Mouse (Mus musculus) lung, embryonic 15.5 days (tissue): ENCODE data around the gene Ccdc81. TPM values are rescaled to one million over a fixed set of nuclear protein-coding genes. Genes with fewer than 3 reads are reported as not detected.

ENCODE experiments used
- ATAC-seq: fragments of 200-750 bp; cut with Nextera tagmentation; 2 replicates; pipeline ENCODE4 v1.8.0; 2017; ENCODE audit warnings: moderate number of reproducible peaks, borderline replicate concordance; ENCODE audit not compliant: low FRiP score, low TSS enrichment; ENCODE audit errors: extremely low read depth
- H3K27ac ChIP-seq: fragments of 300-500 bp; sonication (generic); 2 replicates; pipeline ENCODE4 v1.5.1; 2015; ENCODE audit warnings: moderate library complexity, mild to moderate bottlenecking, inconsistent platforms
- H3K27me3 ChIP-seq: fragments of 300-500 bp; sonication (generic); 2 replicates; pipeline ENCODE4 v1.6.1; 2015; ENCODE audit warnings: inconsistent platforms
- H3K36me3 ChIP-seq: fragments of 300-500 bp; sonication (generic); 2 replicates; pipeline ENCODE4 v1.6.1; 2015; ENCODE audit warnings: inconsistent platforms
- H3K4me1 ChIP-seq: fragments of 300-500 bp; sonication (generic); 2 replicates; pipeline ENCODE4 v1.6.1; 2015; ENCODE audit warnings: inconsistent platforms
- H3K4me2 ChIP-seq: fragments of 300-500 bp; sonication (generic); 2 replicates; pipeline ENCODE4 v1.6.1; 2015; ENCODE audit warnings: inconsistent platforms, mild to moderate bottlenecking, moderate library complexity
- H3K4me3 ChIP-seq: fragments of 300-500 bp; sonication (generic); 2 replicates; pipeline ENCODE4 v1.5.1; 2015; ENCODE audit warnings: mild to moderate bottlenecking, inconsistent platforms
- H3K9ac ChIP-seq: fragments of 300-500 bp; sonication (generic); 2 replicates; pipeline ENCODE4 v1.6.1; 2015; ENCODE audit warnings: inconsistent platforms
- H3K9me3 ChIP-seq: fragments of 300-500 bp; sonication (generic); 2 replicates; pipeline ENCODE4 v1.6.1; 2016; ENCODE audit warnings: inconsistent platforms
- WGBS: fragments of 180-500 bp; shearing (Covaris S2); methylation state at CpG from one replicate; pipeline ENCODE4 v1.1.7; 2015; 5-methylcytosine and 5-hydroxymethylcytosine counted together
- polyA plus RNA-seq: library from polyadenylated mRNA; unstranded; fragments of >200 nt; fragmentation: Nextera tagmentation; extraction: Ambion mirVana; gene quantifications from 2 replicates; pipeline ENCODE4 v1.2.1, GENCODE M21; 2015

Ccdc81 gene
- polyA plus RNA-seq, 1 experiment from 2014 or later, result 0.17 TPM

- 71% methylated on average over 8 of the region's 8 CpGs for WGBS
- no peaks in the 10 kb centered on the region for H3K27me3 ChIP-seq
- no peak for ATAC-seq
These were observed 67.9 kb downstream of the Ccdc81 start for GRCm38 (mm10) chr7:89835566-89835965.

GRCm38 (mm10) chr7:89833521-89833920 lies 69.9 kb downstream of the Ccdc81 start:
- no peaks in the 10 kb centered on the region for H3K4me1 ChIP-seq
- no peak overlapping the region for H3K27ac ChIP-seq
- H3K9me3 ChIP-seq, result no peaks in the 10 kb centered on the region

More at GRCm38 (mm10) chr7:89835566-89835965, 67.9 kb downstream of the Ccdc81 start:
- H3K4me2 ChIP-seq, result no peak overlapping the region
- peaks cover 6% of the 10 kb centered on the region; the same call in 1 of the 2 replicates for H3K4me1 ChIP-seq
- no peak overlapping the region for H3K27ac ChIP-seq
- H3K36me3 ChIP-seq, result no peaks in the 10 kb centered on the region
- H3K4me3 ChIP-seq, result no peak overlapping the region
- H3K9me3 ChIP-seq, result no peaks in the 10 kb centered on the region
- H3K9ac ChIP-seq, result no peak overlapping the region

GRCm38 (mm10) chr7:89829201-89829600 lies 74.2 kb downstream of the Ccdc81 start:
- ATAC-seq, result no peak
- Histone ChIP-seq H3K9ac (no peak overlapping the region), H3K27me3 (no peaks in the 10 kb centered on the region), H3K36me3 (no peaks in the 10 kb centered on the region), H3K4me3 (no peak overlapping the region), H3K4me2 (no peak overlapping the region), H3K9me3 (no peaks in the 10 kb centered on the region), H3K4me1 (no peaks in the 10 kb centered on the region), H3K27ac (no peak overlapping the region)
- 46% methylated on average over 7 of the region's 7 CpGs for WGBS

More at GRCm38 (mm10) chr7:89833521-89833920, 69.9 kb downstream of the Ccdc81 start:
- H3K4me2 ChIP-seq, result no peak overlapping the region
- H3K36me3 ChIP-seq, result no peaks in the 10 kb centered on the region
- no peak for ATAC-seq
- H3K4me3 ChIP-seq, result no peak overlapping the region
- WGBS, result 81% methylated on average over 8 of the region's 8 CpGs
- H3K27me3 ChIP-seq, result no peaks in the 10 kb centered on the region
- H3K9ac ChIP-seq, result no peak overlapping the region

- Histone ChIP-seq H3K27me3 (no peaks in the 10 kb centered on the region), H3K4me1 (no peaks in the 10 kb centered on the region), H3K9me3 (no peaks in the 10 kb centered on the region), H3K4me2 (no peak overlapping the region), H3K36me3 (no peaks in the 10 kb centered on the region), H3K27ac (no peak overlapping the region), H3K4me3 (no peak overlapping the region), H3K9ac (no peak overlapping the region)
- no peak for ATAC-seq
- 49% methylated on average over 4 of the region's 4 CpGs for WGBS
These were observed 74.9 kb downstream of the Ccdc81 start for GRCm38 (mm10) chr7:89828436-89829065.

Other genes starting within 250 kb of the Ccdc81 start
- gene Hikeshi, start 37.6 kb upstream of the Ccdc81 start, polyA plus RNA-seq, result 136 and 144 TPM in 2 replicates
- gene Eed, start 77.4 kb upstream of the Ccdc81 start, polyA plus RNA-seq, result 73.7 and 79.3 TPM in 2 replicates
- gene Picalm, start 226.6 kb upstream of the Ccdc81 start, polyA plus RNA-seq, result 40.8 and 43.2 TPM in 2 replicates